Mouse (Mus musculus) MEL (cell line): ENCODE results near the gene Gpr146. TPM values are rescaled to one million over a fixed set of nuclear protein-coding genes. Genes with fewer than 3 reads are reported as not detected.

ENCODE experiments used
- DNase-seq: peaks from one replicate; pipeline ENCODE4 v3.0.0; 2011; ENCODE audit warnings: low read depth, low spot score
- H3K27ac ChIP-seq: 2 replicates; pipeline ENCODE4 v1.5.1; 2012; ENCODE audit warnings: low read depth, mild to moderate bottlenecking, control low read depth, low read length, moderate library complexity; ENCODE audit not compliant: control insufficient read depth
- H3K27me3 ChIP-seq, 2 experiments: fragments of 150-350 bp in 1 of 2; sonication (generic) in 1 of 2; 2 replicates each; pipeline ENCODE4 v1.6.1; 2012; ENCODE audit warnings: low read length in 2 of 2, mild to moderate bottlenecking in 2 of 2, improper control_type of control experiment in 1 of 2, moderate library complexity in 1 of 2; ENCODE audit not compliant: insufficient read depth in 2 of 2, control insufficient read depth in 1 of 2
- H3K36me3 ChIP-seq, 2 experiments: 2 replicates each; pipeline ENCODE4 v1.6.1; 2012 to 2014; ENCODE audit warnings: low read length in 2 of 2, improper control_type of control experiment in 1 of 2, inconsistent platforms in 1 of 2, mild to moderate bottlenecking in 1 of 2; ENCODE audit not compliant: insufficient read depth in 2 of 2, control insufficient read depth in 1 of 2
- H3K4me1 ChIP-seq, 2 experiments: fragments of 150-350 bp in 1 of 2; sonication (generic) in 1 of 2; 2 replicates each; pipeline ENCODE4 v1.6.1; 2012; ENCODE audit warnings: low read length in 2 of 2, improper control_type of control experiment in 1 of 2, mild to moderate bottlenecking in 1 of 2; ENCODE audit not compliant: insufficient read depth in 2 of 2, control insufficient read depth in 1 of 2
- H3K4me3 ChIP-seq, 2 experiments: fragments of 150-350 bp in 1 of 2; sonication (generic) in 1 of 2; 2 replicates each; pipeline ENCODE4 v1.5.1; 2012; ENCODE audit warnings: low read depth in 2 of 2, low read length in 2 of 2, mild to moderate bottlenecking in 2 of 2, moderate library complexity in 2 of 2, control low read depth in 1 of 2, improper control_type of control experiment in 1 of 2; ENCODE audit not compliant: control insufficient read depth in 1 of 2, insufficient read depth in 1 of 2
- H3K79me2 ChIP-seq: 2 replicates; pipeline ENCODE4 v1.6.1; 2012; ENCODE audit warnings: mild to moderate bottlenecking, low read length, moderate library complexity; ENCODE audit not compliant: control insufficient read depth, poor library complexity, insufficient read depth
- H3K9ac ChIP-seq: 2 replicates; pipeline ENCODE4 v1.6.1; 2012; ENCODE audit warnings: low read depth, mild to moderate bottlenecking, control low read depth, low read length, moderate library complexity; ENCODE audit not compliant: control insufficient read depth, poor library complexity, severe bottlenecking
- H3K9me3 ChIP-seq: fragments of 150-350 bp; sonication (generic); replicated peaks from 2 replicates; pipeline ENCODE4 v1.6.1; 2012; ENCODE audit warnings: mild to moderate bottlenecking, low read length, improper control_type of control experiment, moderate library complexity; ENCODE audit not compliant: insufficient read depth
- BHLHE40 ChIP-seq: IDR thresholded peaks from 2 replicates; pipeline ENCODE4 v1.6.1; 2012; ENCODE audit warnings: low read depth, mild to moderate bottlenecking, inconsistent platforms, low read length, improper control_type of control experiment, borderline replicate concordance
- CHD1 ChIP-seq: IDR thresholded peaks from 2 replicates; pipeline ENCODE4 v1.6.1; 2012; ENCODE audit warnings: low read depth, mild to moderate bottlenecking, inconsistent platforms, low read length, improper control_type of control experiment
- GABPA ChIP-seq: IDR thresholded peaks from 2 replicates; pipeline ENCODE4 v1.6.1; 2012; ENCODE audit warnings: low read depth, mild to moderate bottlenecking, inconsistent platforms, low read length, improper control_type of control experiment, moderate library complexity
- GATA1 ChIP-seq: IDR thresholded peaks from 2 replicates; pipeline ENCODE4 v1.6.1; 2011; ENCODE audit warnings: low read depth, low read length, improper control_type of control experiment
- JUND ChIP-seq: IDR thresholded peaks from 2 replicates; pipeline ENCODE4 v1.6.1; 2011; ENCODE audit warnings: low read depth, mild to moderate bottlenecking, improper control_type of control experiment, low read length
- KAT2A ChIP-seq: conservative IDR thresholded peaks from 2 replicates; pipeline ENCODE4 v1.6.1; 2012; ENCODE audit warnings: low read depth, low read length, improper control_type of control experiment, inconsistent platforms
- MAX ChIP-seq: IDR thresholded peaks from 2 replicates; pipeline ENCODE4 v1.6.1; 2011; ENCODE audit warnings: low read length, improper control_type of control experiment
- MAZ ChIP-seq: IDR thresholded peaks from 2 replicates; pipeline ENCODE4 v1.6.1; 2012; ENCODE audit warnings: low read depth, mild to moderate bottlenecking, inconsistent platforms, low read length, improper control_type of control experiment
- MEF2A ChIP-seq: IDR thresholded peaks from 2 replicates; pipeline ENCODE4 v1.6.1; 2014; ENCODE audit warnings: low read depth, mild to moderate bottlenecking, inconsistent platforms, low read length, improper control_type of control experiment; ENCODE audit not compliant: poor library complexity, insufficient replicate concordance, severe bottlenecking; ENCODE audit errors: extremely low read depth
- MXI1 ChIP-seq: IDR thresholded peaks from 2 replicates; pipeline ENCODE4 v1.6.1; 2011; ENCODE audit warnings: mild to moderate bottlenecking, low read depth, low read length, improper control_type of control experiment
- MYB ChIP-seq: IDR thresholded peaks from 2 replicates; pipeline ENCODE4 v1.6.1; 2011; ENCODE audit warnings: mild to moderate bottlenecking, low read depth, low read length, improper control_type of control experiment
- NELFE ChIP-seq: IDR thresholded peaks from 2 replicates; pipeline ENCODE4 v1.6.1; 2011; ENCODE audit warnings: low read depth, low read length, improper control_type of control experiment
- POLR2A ChIP-seq, 2 experiments: IDR thresholded peaks; 2 replicates each; pipeline ENCODE4 v1.6.1; 2011 to 2012; ENCODE audit warnings: low read length in 2 of 2, mild to moderate bottlenecking in 2 of 2, control low read depth in 1 of 2, improper control_type of control experiment in 1 of 2, low read depth in 1 of 2, moderate library complexity in 1 of 2; ENCODE audit not compliant: control insufficient read depth in 1 of 2, insufficient read depth in 1 of 2, poor library complexity in 1 of 2
- POLR2AphosphoS2 ChIP-seq: IDR thresholded peaks from 2 replicates; pipeline ENCODE4 v1.6.1; 2011; ENCODE audit warnings: low read length, improper control_type of control experiment
- RAD21 ChIP-seq: IDR thresholded peaks from 2 replicates; pipeline ENCODE4 v1.6.1; 2011; ENCODE audit warnings: mild to moderate bottlenecking, low read depth, low read length, improper control_type of control experiment
- RCOR1 ChIP-seq: IDR thresholded peaks from 2 replicates; pipeline ENCODE4 v1.6.1; 2012; ENCODE audit warnings: low read depth, mild to moderate bottlenecking, inconsistent platforms, low read length, improper control_type of control experiment
- TAL1 ChIP-seq: IDR thresholded peaks from 2 replicates; pipeline ENCODE4 v1.6.1; 2012; ENCODE audit warnings: mild to moderate bottlenecking, inconsistent platforms, low read length, moderate library complexity, mixed read lengths
- USF2 ChIP-seq, 2 experiments: IDR thresholded peaks; 2 replicates each; pipeline ENCODE4 v1.6.1; 2011 to 2012; ENCODE audit warnings: improper control_type of control experiment in 2 of 2, low read length in 2 of 2, borderline replicate concordance in 1 of 2, inconsistent platforms in 1 of 2, low read depth in 1 of 2, mild to moderate bottlenecking in 1 of 2; ENCODE audit not compliant: insufficient read depth in 1 of 2
- ZC3H11A ChIP-seq: IDR thresholded peaks from 2 replicates; pipeline ENCODE4 v1.6.1; 2012; ENCODE audit warnings: low read depth, mild to moderate bottlenecking, inconsistent platforms, low read length, improper control_type of control experiment
- ZMIZ1 ChIP-seq: IDR thresholded peaks from 2 replicates; pipeline ENCODE4 v1.6.1; 2012; ENCODE audit warnings: low read depth, mild to moderate bottlenecking, inconsistent platforms, low read length, improper control_type of control experiment, moderate library complexity
- polyA plus RNA-seq, 2 experiments: library from polyadenylated mRNA; stranded (reverse) in 1 of 2; unstranded in 1 of 2; fragments of >175 nt in 1 of 2; fragments of >200 nt in 1 of 2; gene quantifications; 2 replicates each; pipeline versions ENCODE4 v1.2.1 to v1.2.4; 2012; ENCODE audit warnings: low replicate concordance in 2 of 2, low read depth in 1 of 2; ENCODE audit not compliant: insufficient read length in 2 of 2, insufficient read depth in 1 of 2, missing spikeins in 1 of 2
- total RNA-seq: library from RNA; depleted of rRNA; stranded (reverse); fragments of 300-350 nt; gene quantifications from 2 replicates; pipeline ENCODE4 v1.2.3, GENCODE M21; 2012

Gene Gpr146
- total and polyA plus RNA-seq, 3 experiments = 0.92 to 4.5 TPM; not detected in 1

DNA sequence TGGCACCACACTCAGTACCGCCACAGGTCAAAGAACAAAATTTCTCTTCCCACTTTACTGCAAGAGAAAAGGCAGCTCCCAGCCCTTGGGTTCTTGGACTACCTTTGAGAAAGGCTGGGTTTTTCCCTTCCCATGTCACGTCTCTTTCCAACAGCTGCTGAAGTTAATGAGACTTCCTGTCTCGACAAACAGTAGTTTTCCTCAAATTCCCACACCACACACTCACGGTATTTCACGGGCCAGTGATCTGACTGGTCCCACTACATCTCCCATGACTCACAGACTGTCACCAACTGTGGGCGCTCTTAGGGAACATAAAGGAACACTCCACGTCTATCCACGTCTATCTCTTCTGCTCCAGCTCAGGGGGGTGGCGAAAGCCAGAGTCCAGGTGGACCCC is 47.7 kb downstream of the Gpr146 start:
- TF ChIP-seq CHD1 (no peak), ZMIZ1 (no peak), RCOR1 (no peak), MYB (no peak), USF2 (IDR thresholded peaks at IDR 0.05; ENCODE audit: borderline replicate concordance in 1 of 2, insufficient read depth in 1 of 2, low read depth in 1 of 2, low read length in 2 of 2) (no peak), MAZ (no peak), NELFE (no peak), TAL1 (no peak)
- DNase-seq = no peak
- no peaks in the 10 kb centered on the region for H3K27me3 ChIP-seq
- no peaks in the 10 kb centered on the region for H3K79me2 ChIP-seq
- no peak overlapping the region for H3K27ac ChIP-seq
- no peak overlapping the region for H3K9ac ChIP-seq
- H3K36me3 ChIP-seq = 0 out of 4 replicates have a peak, but pooled peaks cover 0 to 1% of the 10 kb centered on the region in 2 experiments
- H3K4me3 ChIP-seq = no peak overlapping the region
- peaks cover 5 to 6% of the 10 kb centered on the region in 2 experiments for H3K4me1 ChIP-seq
- H3K9me3 ChIP-seq = no peaks in the 10 kb centered on the region

GRCm38 (mm10) chr5:139427001-139427400 is 49.5 kb downstream of the Gpr146 start:
- Histone ChIP-seq H3K4me3 (no peak overlapping the region), H3K79me2 (no peaks in the 10 kb centered on the region), H3K9ac (no peak overlapping the region), H3K27ac (no peak overlapping the region)
- no peak for DNase-seq
- no peak for TF ChIP-seq MAX
- no peak for TF ChIP-seq ZC3H11A
- TF ChIP-seq POLR2AphosphoS2 = no peak
- TF ChIP-seq GABPA = no peak
- TF ChIP-seq USF2 (IDR thresholded peaks at IDR 0.05; ENCODE audit: borderline replicate concordance in 1 of 2, insufficient read depth in 1 of 2, low read depth in 1 of 2, low read length in 2 of 2) = no peak
- TF ChIP-seq RCOR1 = no peak
- TF ChIP-seq, all 39 proteins: peak for 0
- peaks cover 8 to 12% of the 10 kb centered on the region in 2 experiments for H3K4me1 ChIP-seq
- H3K36me3 ChIP-seq = peaks cover 0 to 5% of the 10 kb centered on the region in 2 experiments; a peak in 1 of 4 replicates
- no peaks in the 10 kb centered on the region for H3K27me3 ChIP-seq
- H3K9me3 ChIP-seq = no peaks in the 10 kb centered on the region

- Histone ChIP-seq H3K4me3 (no peak overlapping the region), H3K79me2 (no peaks in the 10 kb centered on the region), H3K36me3 (peaks cover 0 to 5% of the 10 kb centered on the region in 2 experiments; a peak in 1 of 4 replicates), H3K9me3 (no peaks in the 10 kb centered on the region), H3K27me3 (no peaks in the 10 kb centered on the region), H3K4me1 (peaks cover 8 to 12% of the 10 kb centered on the region in 2 experiments), H3K9ac (no peak overlapping the region), H3K27ac (no peak overlapping the region)
- DNase-seq = peak; percentile 17
- no peak for TF ChIP-seq GATA1
- no peak for TF ChIP-seq BHLHE40
- TF ChIP-seq RAD21 = no peak
- no peak for TF ChIP-seq MAX
- TF ChIP-seq POLR2A (IDR thresholded peaks at IDR 0.05; ENCODE audit: control insufficient read depth in 1 of 2, insufficient read depth in 1 of 2, low read depth in 1 of 2, low read length in 2 of 2, poor library complexity in 1 of 2) = no peak
- no peak for TF ChIP-seq KAT2A
- no peak for TF ChIP-seq MXI1
- no peak for TF ChIP-seq JUND
- TF ChIP-seq TAL1 = no peak
- no peak for TF ChIP-seq MEF2A
- no peak for TF ChIP-seq MYB
Measured at GRCm38 (mm10) chr5:139427989-139428388, 50.5 kb downstream of the Gpr146 start.
